Mouse (Mus musculus) E14TG2a.4 (cell line): ENCODE measurements around the gene March6.

ENCODE experiments used
- H3K27me3 ChIP-seq: 2 replicates; pipeline ENCODE4 v1.6.1; 2014; ENCODE audit warnings: low read length, control low read depth; ENCODE audit not compliant: insufficient read depth
- H3K36me3 ChIP-seq: 2 replicates; pipeline ENCODE4 v1.6.1; 2014; ENCODE audit warnings: low read length, control low read depth; ENCODE audit not compliant: insufficient read depth
- H3K4me1 ChIP-seq: replicated peaks from 2 replicates; pipeline ENCODE4 v1.6.1; 2014; ENCODE audit warnings: low read depth, low read length, control low read depth
- H3K4me3 ChIP-seq: replicated peaks from 2 replicates; pipeline ENCODE4 v1.5.1; 2014; ENCODE audit warnings: mild to moderate bottlenecking, low read length
- H3K9me3 ChIP-seq: 2 replicates; pipeline ENCODE4 v1.6.1; 2014; ENCODE audit warnings: low read length, control low read depth
- CTCF ChIP-seq: conservative IDR thresholded peaks from 2 replicates; pipeline ENCODE4 v1.5.1; 2014; ENCODE audit warnings: low read length
- NANOG ChIP-seq: IDR thresholded peaks from 2 replicates; pipeline ENCODE4 v1.6.1; 2014; ENCODE audit warnings: borderline replicate concordance, low read length, mixed read lengths
- POU5F1 ChIP-seq: IDR thresholded peaks from 2 replicates; pipeline ENCODE4 v1.6.1; 2014; ENCODE audit warnings: low read length, borderline replicate concordance

March6 gene

GRCm38 (mm10) chr15:31431847-31432246 lies 99.0 kb downstream of the March6 start:
- no peaks in the 10 kb centered on the region for H3K36me3 ChIP-seq
- TF ChIP-seq CTCF (no peak), NANOG (no peak), POU5F1 (no peak)
- H3K27me3 ChIP-seq = peaks cover 14% of the 10 kb centered on the region; the same call in 1 of the 2 replicates
- no peak overlapping the region for H3K4me3 ChIP-seq
- H3K9me3 ChIP-seq = no peaks in the 10 kb centered on the region
- no peaks in the 10 kb centered on the region for H3K4me1 ChIP-seq

GRCm38 (mm10) chr15:31430014-31430413 lies 100.8 kb downstream of the March6 start:
- H3K4me3 ChIP-seq = no peak overlapping the region

GRCm38 (mm10) chr15:31429429-31429828 lies 101.4 kb downstream of the March6 start:
- Histone ChIP-seq H3K4me3 (no peak overlapping the region), H3K9me3 (no peaks in the 10 kb centered on the region), H3K27me3 (peaks cover 17% of the 10 kb centered on the region), H3K4me1 (no peaks in the 10 kb centered on the region), H3K36me3 (no peaks in the 10 kb centered on the region)
- no peak for TF ChIP-seq NANOG

More at GRCm38 (mm10) chr15:31430014-31430413, 100.8 kb downstream of the March6 start:
- TF ChIP-seq CTCF = no peak
- no peak for TF ChIP-seq NANOG
- TF ChIP-seq POU5F1 = no peak
- Histone ChIP-seq H3K27me3 (peaks cover 17% of the 10 kb centered on the region), H3K36me3 (no peaks in the 10 kb centered on the region), H3K9me3 (no peaks in the 10 kb centered on the region), H3K4me1 (no peaks in the 10 kb centered on the region)

- no peaks in the 10 kb centered on the region for H3K36me3 ChIP-seq
- no peak overlapping the region for H3K4me3 ChIP-seq
- peaks cover 11% of the 10 kb centered on the region for H3K27me3 ChIP-seq
- no peaks in the 10 kb centered on the region for H3K9me3 ChIP-seq
- TF ChIP-seq NANOG = no peak
- no peaks in the 10 kb centered on the region for H3K4me1 ChIP-seq
Observed at GRCm38 (mm10) chr15:31428571-31428970, 102.3 kb downstream of the March6 start.

GRCm38 (mm10) chr15:31427390-31427789 lies 103.5 kb downstream of the March6 start:
- Histone ChIP-seq H3K27me3 (peaks cover 11% of the 10 kb centered on the region), H3K9me3 (no peaks in the 10 kb centered on the region), H3K36me3 (no peaks in the 10 kb centered on the region), H3K4me1 (peaks cover 4% of the 10 kb centered on the region; the same call in 1 of the 2 replicates), H3K4me3 (no peak overlapping the region)
- no peak for TF ChIP-seq CTCF
- no peak for TF ChIP-seq POU5F1
- no peak for TF ChIP-seq NANOG

GRCm38 (mm10) chr15:31426066-31426706 lies 104.7 kb downstream of the March6 start:
- Histone ChIP-seq H3K9me3 (no peaks in the 10 kb centered on the region), H3K4me1 (peaks cover 4% of the 10 kb centered on the region; the same call in 1 of the 2 replicates), H3K27me3 (peaks cover 11% of the 10 kb centered on the region), H3K36me3 (no peaks in the 10 kb centered on the region), H3K4me3 (no peak overlapping the region)
- TF ChIP-seq NANOG = no peak

GRCm38 (mm10) chr15:31422649-31423369 lies 108.0 kb downstream of the March6 start:
- no peak for TF ChIP-seq NANOG
- TF ChIP-seq CTCF = no peak
- no peak for TF ChIP-seq POU5F1

GRCm38 (mm10) chr15:31419037-31419436 lies 111.8 kb downstream of the March6 start:
- Histone ChIP-seq H3K4me3 (peak overlapping the region; percentile 61), H3K4me1 (peaks cover 46% of the 10 kb centered on the region), H3K27me3 (no peaks in the 10 kb centered on the region; the same call in 1 of the 2 replicates), H3K36me3 (no peaks in the 10 kb centered on the region), H3K9me3 (no peaks in the 10 kb centered on the region)
- TF ChIP-seq CTCF = peak; percentile 77
- no peak for TF ChIP-seq POU5F1
- TF ChIP-seq NANOG = no peak

More at GRCm38 (mm10) chr15:31422649-31423369, 108.0 kb downstream of the March6 start:
- Histone ChIP-seq H3K9me3 (no peaks in the 10 kb centered on the region), H3K4me1 (peaks cover 16% of the 10 kb centered on the region), H3K36me3 (no peaks in the 10 kb centered on the region), H3K4me3 (no peak overlapping the region), H3K27me3 (peaks cover 4% of the 10 kb centered on the region)

- Histone ChIP-seq H3K27me3 (no peaks in the 10 kb centered on the region; the same call in 1 of the 2 replicates), H3K4me3 (peak overlapping the region; percentile 61), H3K9me3 (no peaks in the 10 kb centered on the region), H3K4me1 (peaks cover 50% of the 10 kb centered on the region), H3K36me3 (no peaks in the 10 kb centered on the region)
- TF ChIP-seq CTCF (no peak), POU5F1 (no peak), NANOG (no peak)
Observed at GRCm38 (mm10) chr15:31418686-31419024, 112.2 kb downstream of the March6 start.
